Comparison of ENCODE assay signal across 13 mouse cellular contexts in the genomic region with DNA sequence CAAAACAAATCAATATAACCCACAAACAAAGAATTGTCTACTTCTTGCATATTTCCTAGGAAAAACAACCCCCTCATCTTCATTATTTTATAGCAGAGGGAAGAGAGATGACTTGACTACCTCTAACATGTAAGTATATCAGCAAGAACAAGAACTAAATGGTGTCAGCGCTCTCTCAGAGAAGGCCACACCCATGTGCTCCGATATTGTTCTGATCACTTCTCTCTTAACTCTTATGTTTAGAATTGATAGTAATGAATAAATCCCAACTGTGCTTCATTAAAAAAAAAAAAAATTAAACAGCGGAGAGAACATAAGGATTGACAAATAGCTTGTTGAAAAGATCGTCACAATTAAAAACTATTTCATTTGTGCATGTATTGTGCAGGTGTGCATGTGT. TPM values are rescaled to one million over a fixed set of nuclear protein-coding genes. Genes with fewer than 3 reads are reported as not detected.
DNase-seq lines count a peak whose midpoint lies in the region; ATAC-seq lines count a peak whose summit lies in the region.
"Had no signal": no experiment of that assay in that cellular context is flagged by ENCODE, and none has a peak within 500 bp of the region (broad histone marks: within the 10 kb centered on the region; RNA-seq: fewer than 3 reads in every experiment).

No protein-coding gene starts in this region.

- peak overlapping the region; percentile 91 for H3K27ac ChIP-seq in heart, embryonic 10.5 days
- H3K27ac ChIP-seq in embryonic facial prominence, embryonic 10.5 days (replicated peaks) = peak overlapping the region; percentile 98
- H3K27ac ChIP-seq in hindbrain, embryonic 10.5 days = peak overlapping the region; percentile 99
- peak overlapping the region; percentile 100 for H3K27ac ChIP-seq in midbrain, embryonic 15.5 days
- H3K27ac ChIP-seq: macrophage had no signal

- 82% methylated on average over 4 of the region's 4 CpGs for WGBS in heart, embryonic 10.5 days
- WGBS in embryonic facial prominence, embryonic 10.5 days = 77% methylated on average over 4 of the region's 4 CpGs
- 68% methylated on average over 4 of the region's 4 CpGs for WGBS in hindbrain, embryonic 10.5 days
- WGBS in midbrain, embryonic 15.5 days = 40% methylated on average over 4 of the region's 4 CpGs

- no peak for DNase-seq in heart, embryonic 10.5 days (ENCODE audit: low spot score)
- no peak for DNase-seq in heart, postnatal 4 days
- DNase-seq in embryonic facial prominence, embryonic 10.5 days (ENCODE audit: low spot score) = no peak
- no peak for DNase-seq in hindbrain, embryonic 10.5 days (ENCODE audit: low spot score)
- DNase-seq in kidney, postnatal 25 days = no peak
- no peak for DNase-seq in adrenal gland, adult 2 months

- H3K4me2 ChIP-seq in midbrain, embryonic 15.5 days = peak overlapping the region; percentile 65

- peaks cover 7% of the 10 kb centered on the region for H3K36me3 ChIP-seq in heart, embryonic 10.5 days
- H3K36me3 ChIP-seq in embryonic facial prominence, embryonic 10.5 days (replicated peaks) = peaks cover 15% of the 10 kb centered on the region
- peaks cover 15% of the 10 kb centered on the region for H3K36me3 ChIP-seq in hindbrain, embryonic 10.5 days
- H3K36me3 ChIP-seq in midbrain, embryonic 15.5 days (replicated peaks) = no peaks in the 10 kb centered on the region

- peaks cover 22% of the 10 kb centered on the region for H3K4me1 ChIP-seq in heart, embryonic 10.5 days
- peaks cover 24% of the 10 kb centered on the region for H3K4me1 ChIP-seq in embryonic facial prominence, embryonic 10.5 days
- H3K4me1 ChIP-seq in hindbrain, embryonic 10.5 days (replicated peaks) = peaks cover 36% of the 10 kb centered on the region
- H3K4me1 ChIP-seq in midbrain, embryonic 15.5 days = peaks cover 9% of the 10 kb centered on the region

- no peak for ATAC-seq in midbrain, embryonic 15.5 days (replicated peaks)
- no peak for ATAC-seq in megakaryocyte, adult 5-6 weeks (ENCODE audit: poor library complexity, severe bottlenecking)

- H3K27me3 ChIP-seq in heart, embryonic 10.5 days (ENCODE audit: insufficient read depth, poor library complexity, severe bottlenecking) = no peaks in the 10 kb centered on the region
- no peaks in the 10 kb centered on the region for H3K27me3 ChIP-seq in embryonic facial prominence, embryonic 10.5 days (replicated peaks; ENCODE audit: low read depth, poor library complexity, severe bottlenecking)
- no peaks in the 10 kb centered on the region for H3K27me3 ChIP-seq in hindbrain, embryonic 10.5 days (ENCODE audit: insufficient read depth, poor library complexity, severe bottlenecking)
- no peaks in the 10 kb centered on the region for H3K27me3 ChIP-seq in midbrain, embryonic 15.5 days (replicated peaks)

- H3K9ac ChIP-seq in midbrain, embryonic 15.5 days = peak overlapping the region; percentile 53

- no peaks in the 10 kb centered on the region for H3K9me3 ChIP-seq in heart, embryonic 10.5 days
- H3K9me3 ChIP-seq in embryonic facial prominence, embryonic 10.5 days = no peaks in the 10 kb centered on the region
- H3K9me3 ChIP-seq in hindbrain, embryonic 10.5 days = no peaks in the 10 kb centered on the region
- H3K9me3 ChIP-seq in midbrain, embryonic 15.5 days = no peaks in the 10 kb centered on the region

- peak overlapping the region; percentile 45; the same call in 1 of the 2 replicates for H3K4me3 ChIP-seq in heart, embryonic 10.5 days
- H3K4me3 ChIP-seq in embryonic facial prominence, embryonic 10.5 days = peak overlapping the region; percentile 92; the same call in 1 of the 2 replicates
- peak overlapping the region; percentile 96 for H3K4me3 ChIP-seq in hindbrain, embryonic 10.5 days
- H3K4me3 ChIP-seq in midbrain, embryonic 15.5 days = peak overlapping the region; percentile 87

RNA-seq across cellular contexts. Expression of gene Tuba1a, which starts 1.8 kb away (rescaled TPM):
- 1,319 and 1,394 TPM in 2 replicates for polyA plus RNA-seq in heart, embryonic 10.5 days (2016; fragmentation: Nextera tagmentation; extraction: Ambion mirVana)
- 100 to 1,000 TPM; 435 TPM for total RNA-seq in heart, postnatal 4 days (2021)
- 2,739 and 2,840 TPM in 2 replicates for polyA plus RNA-seq in embryonic facial prominence, embryonic 10.5 days (2016; fragmentation: Nextera tagmentation; extraction: Ambion mirVana)
- polyA plus RNA-seq in hindbrain, embryonic 10.5 days (2016; fragmentation: Nextera tagmentation; extraction: Ambion mirVana) = 4,838 and 8,764 TPM in 2 replicates
- polyA plus RNA-seq in midbrain, embryonic 15.5 days (2015; fragmentation: Nextera tagmentation; extraction: Ambion mirVana) = 17,671 and 17,732 TPM in 2 replicates
- 118 and 120 TPM in 2 replicates for total RNA-seq in megakaryocyte, adult 5-6 weeks (2015)
- total RNA-seq in megakaryocyte, adult 5-6 weeks (2017) = 64.2 and 66.5 TPM in 2 replicates
- total RNA-seq in adrenal gland, adult 2 months (2021) = 100 to 1,000 TPM in 1 of 2 experiments, 10 to 100 TPM in 1; 63.2 to 125 TPM
- 128 and 133 TPM in 2 replicates for polyA plus RNA-seq in adrenal gland, adult 2 months (2012; rRNA removed)

RNA-seq across cellular contexts. Expression of gene Gm49450, which starts 2.0 kb away (rescaled TPM):
- polyA plus RNA-seq in heart, embryonic 10.5 days (2016; fragmentation: Nextera tagmentation; extraction: Ambion mirVana) = not detected in 2 replicates
- not detected for total RNA-seq in heart, postnatal 4 days (2021)
- polyA plus RNA-seq in embryonic facial prominence, embryonic 10.5 days (2016; fragmentation: Nextera tagmentation; extraction: Ambion mirVana) = not detected in 2 replicates
- polyA plus RNA-seq in hindbrain, embryonic 10.5 days (2016; fragmentation: Nextera tagmentation; extraction: Ambion mirVana) = not detected in 2 replicates
- not detected in 2 replicates for polyA plus RNA-seq in midbrain, embryonic 15.5 days (2015; fragmentation: Nextera tagmentation; extraction: Ambion mirVana)
- total RNA-seq in megakaryocyte, adult 5-6 weeks (2015) = 0.25 and 0.64 TPM in 2 replicates
- total RNA-seq in megakaryocyte, adult 5-6 weeks (2017) = not detected in 2 replicates
- total RNA-seq in adrenal gland, adult 2 months (2021) = 10 to 100 TPM in 1 of 2 experiments, not detected in 1; 10.9 TPM
- polyA plus RNA-seq in adrenal gland, adult 2 months (2012; rRNA removed) = 49.5 and 126 TPM in 2 replicates
- total RNA-seq: adrenal gland, postnatal 4 days; hematopoietic stem cell, adult 5-6 weeks; layer of hippocampus, adult 8-10 months; liver, adult 2 months had no signal

RNA-seq across cellular contexts. Expression of gene Tuba1b, which starts 21.0 kb away (rescaled TPM):
- 1,935 and 2,007 TPM in 2 replicates for polyA plus RNA-seq in heart, embryonic 10.5 days (2016; fragmentation: Nextera tagmentation; extraction: Ambion mirVana)
- 100 to 1,000 TPM; 873 to 889 TPM for total RNA-seq in heart, postnatal 4 days (2021)
- 2,343 and 2,408 TPM in 2 replicates for polyA plus RNA-seq in embryonic facial prominence, embryonic 10.5 days (2016; fragmentation: Nextera tagmentation; extraction: Ambion mirVana)
- 2,254 and 2,463 TPM in 2 replicates for polyA plus RNA-seq in hindbrain, embryonic 10.5 days (2016; fragmentation: Nextera tagmentation; extraction: Ambion mirVana)
- 1,136 and 1,188 TPM in 2 replicates for polyA plus RNA-seq in midbrain, embryonic 15.5 days (2015; fragmentation: Nextera tagmentation; extraction: Ambion mirVana)
- 2,048 and 2,084 TPM in 2 replicates for total RNA-seq in megakaryocyte, adult 5-6 weeks (2015)
- 628 and 646 TPM in 2 replicates for total RNA-seq in megakaryocyte, adult 5-6 weeks (2017)
- total RNA-seq in adrenal gland, adult 2 months (2021) = 100 to 1,000 TPM; 235 to 261 TPM
- polyA plus RNA-seq in adrenal gland, adult 2 months (2012; rRNA removed) = 616 and 725 TPM in 2 replicates

RNA-seq across cellular contexts. Expression of gene Lmbr1l, which starts 37.3 kb away (rescaled TPM):
- 14.9 and 20.2 TPM in 2 replicates for polyA plus RNA-seq in heart, embryonic 10.5 days (2016; fragmentation: Nextera tagmentation; extraction: Ambion mirVana)
- 10 to 100 TPM; 14.1 to 15.9 TPM for total RNA-seq in heart, postnatal 4 days (2021)
- polyA plus RNA-seq in embryonic facial prominence, embryonic 10.5 days (2016; fragmentation: Nextera tagmentation; extraction: Ambion mirVana) = 23.4 and 26.9 TPM in 2 replicates
- 22.3 and 25.5 TPM in 2 replicates for polyA plus RNA-seq in hindbrain, embryonic 10.5 days (2016; fragmentation: Nextera tagmentation; extraction: Ambion mirVana)
- polyA plus RNA-seq in midbrain, embryonic 15.5 days (2015; fragmentation: Nextera tagmentation; extraction: Ambion mirVana) = 35.5 and 38.3 TPM in 2 replicates
- 10.7 and 11.1 TPM in 2 replicates for total RNA-seq in megakaryocyte, adult 5-6 weeks (2015)
- total RNA-seq in megakaryocyte, adult 5-6 weeks (2017) = 11.1 and 28.8 TPM in 2 replicates
- 10 to 100 TPM; 11.5 to 14.2 TPM for total RNA-seq in adrenal gland, adult 2 months (2021)
- 36.3 and 58.5 TPM in 2 replicates for polyA plus RNA-seq in adrenal gland, adult 2 months (2012; rRNA removed)

RNA-seq across cellular contexts. Expression of gene Dhh, which starts 57.0 kb away (rescaled TPM):
- polyA plus RNA-seq in heart, embryonic 10.5 days (2016; fragmentation: Nextera tagmentation; extraction: Ambion mirVana) = 2.9 and 3.0 TPM in 2 replicates
- total RNA-seq in heart, postnatal 4 days (2021) = 1 to 10 TPM; 2.7 to 3.5 TPM
- 0.31 and 0.34 TPM in 2 replicates for polyA plus RNA-seq in embryonic facial prominence, embryonic 10.5 days (2016; fragmentation: Nextera tagmentation; extraction: Ambion mirVana)
- polyA plus RNA-seq in hindbrain, embryonic 10.5 days (2016; fragmentation: Nextera tagmentation; extraction: Ambion mirVana) = 0.42 and 0.46 TPM in 2 replicates
- 0.35 and 0.73 TPM in 2 replicates for polyA plus RNA-seq in midbrain, embryonic 15.5 days (2015; fragmentation: Nextera tagmentation; extraction: Ambion mirVana)
- not detected in 2 replicates for total RNA-seq in megakaryocyte, adult 5-6 weeks (2015)
- total RNA-seq in megakaryocyte, adult 5-6 weeks (2017) = not detected in 2 replicates
- 1 to 10 TPM; 2.3 to 3.5 TPM for total RNA-seq in adrenal gland, adult 2 months (2021)
- 3.1 and 3.8 TPM in 2 replicates for polyA plus RNA-seq in adrenal gland, adult 2 months (2012; rRNA removed)
- total RNA-seq: hematopoietic stem cell, adult 5-6 weeks had no signal
- polyA plus RNA-seq: macrophage had no signal

Comparison
In these comparisons a context has a peak if more than half of its experiments do, and no peak if none do; other contexts are left out.
1. H3K4me3 ChIP-seq: peak in every context shown above with its lines; median percentile 96 in hindbrain, embryonic 10.5 days; 92 in embryonic facial prominence, embryonic 10.5 days; 87 in midbrain, embryonic 15.5 days; 45 in heart, embryonic 10.5 days.
2. RNA of gene Gm49450, which starts 2.0 kb away (polyA plus RNA-seq): 49.5 to 126 TPM in adrenal gland, adult 2 months; not detected in heart, embryonic 10.5 days, not detected in embryonic facial prominence, embryonic 10.5 days, not detected in hindbrain, embryonic 10.5 days and not detected in midbrain, embryonic 15.5 days; every median in the first group is over 10 times any median in the second.
3. Peak in every context shown above with its lines, with median percentiles within 50 percentile points of each other: H3K27ac ChIP-seq.